Mouse (Mus musculus) neural tube, embryonic 13.5 days (tissue): ENCODE data around the gene Gm31371. TPM values are rescaled to one million over a fixed set of nuclear protein-coding genes. Genes with fewer than 3 reads are reported as not detected.
"Not testable (repeated sequence)": the region's sequence is repeated elsewhere in the genome, so short reads cannot be mapped to it uniquely, and the experiment has no call there.

ENCODE experiments used
- ATAC-seq: fragments of 200-750 bp; cut with Nextera tagmentation; 2 replicates; pipeline ENCODE4 v1.8.0; 2017; ENCODE audit warnings: low read depth, mild to moderate bottlenecking, moderate TSS enrichment, moderate library complexity
- H3K27ac ChIP-seq: fragments of 300-500 bp; sonication (generic); replicated peaks from 2 replicates; pipeline ENCODE4 v1.5.1; 2015; ENCODE audit warnings: moderate library complexity, mild to moderate bottlenecking, inconsistent platforms
- H3K27me3 ChIP-seq: fragments of 300-500 bp; sonication (generic); 2 replicates; pipeline ENCODE4 v1.6.1; 2015; ENCODE audit warnings: mild to moderate bottlenecking, inconsistent platforms
- H3K36me3 ChIP-seq: fragments of 300-500 bp; sonication (generic); 2 replicates; pipeline ENCODE4 v1.6.1; 2015; ENCODE audit warnings: mild to moderate bottlenecking, inconsistent platforms
- H3K4me1 ChIP-seq: fragments of 300-500 bp; sonication (generic); replicated peaks from 2 replicates; pipeline ENCODE4 v1.6.1; 2015; ENCODE audit warnings: inconsistent platforms
- H3K4me2 ChIP-seq: fragments of 300-500 bp; sonication (generic); 2 replicates; pipeline ENCODE4 v1.6.1; 2015; ENCODE audit warnings: inconsistent platforms, mild to moderate bottlenecking, moderate library complexity
- H3K4me3 ChIP-seq: fragments of 300-500 bp; sonication (generic); 2 replicates; pipeline ENCODE4 v1.5.1; 2015; ENCODE audit warnings: mild to moderate bottlenecking, inconsistent platforms
- H3K9ac ChIP-seq: fragments of 300-500 bp; sonication (generic); 2 replicates; pipeline ENCODE4 v1.6.1; 2015; ENCODE audit warnings: moderate library complexity, mild to moderate bottlenecking, inconsistent platforms
- H3K9me3 ChIP-seq: fragments of 300-500 bp; sonication (generic); 2 replicates; pipeline ENCODE4 v1.6.1; 2016; ENCODE audit warnings: inconsistent platforms
- WGBS: fragments of 180-500 bp; shearing (Covaris S2); methylation state at CpG from one replicate; pipeline ENCODE4 v1.1.7; 2015; 5-methylcytosine and 5-hydroxymethylcytosine counted together
- polyA plus RNA-seq: library from polyadenylated mRNA; unstranded; fragments of >200 nt; fragmentation: Nextera tagmentation; extraction: Ambion mirVana; gene quantifications from 2 replicates; pipeline ENCODE4 v1.2.1, GENCODE M21; 2015

Gene Gm31371
- polyA plus RNA-seq, result not detected in 2 replicates

DNA sequence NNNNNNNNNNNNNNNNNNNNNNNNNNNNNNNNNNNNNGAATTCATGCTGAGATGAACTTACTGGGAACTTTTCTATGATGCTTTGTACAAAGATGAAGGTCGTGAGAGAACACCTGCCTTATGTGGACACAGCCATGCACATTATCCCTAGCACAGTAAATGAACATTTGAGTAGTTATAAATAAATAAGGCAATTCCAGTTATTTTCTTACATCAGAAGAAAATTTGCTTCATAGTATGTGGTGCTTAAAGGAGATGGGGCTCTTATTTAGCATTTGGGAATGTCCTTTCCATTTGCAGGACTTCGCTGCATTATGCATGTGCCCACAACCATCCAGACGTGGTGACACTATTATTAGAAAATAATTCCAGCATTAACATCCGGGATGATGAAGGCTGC is at the start of gene Gm31371:
Gm31371 (plus strand) TSS at position 301 of the 400 bp plus-strand sequence.
- not testable (repeated sequence) for ATAC-seq, H3K4me3 ChIP-seq, H3K27ac ChIP-seq, H3K9ac ChIP-seq, H3K9me3 ChIP-seq, H3K4me2 ChIP-seq, H3K27me3 ChIP-seq, H3K36me3 ChIP-seq, H3K4me1 ChIP-seq
- WGBS, result 77% methylated on average over 3 of the region's 4 CpGs

DNA sequence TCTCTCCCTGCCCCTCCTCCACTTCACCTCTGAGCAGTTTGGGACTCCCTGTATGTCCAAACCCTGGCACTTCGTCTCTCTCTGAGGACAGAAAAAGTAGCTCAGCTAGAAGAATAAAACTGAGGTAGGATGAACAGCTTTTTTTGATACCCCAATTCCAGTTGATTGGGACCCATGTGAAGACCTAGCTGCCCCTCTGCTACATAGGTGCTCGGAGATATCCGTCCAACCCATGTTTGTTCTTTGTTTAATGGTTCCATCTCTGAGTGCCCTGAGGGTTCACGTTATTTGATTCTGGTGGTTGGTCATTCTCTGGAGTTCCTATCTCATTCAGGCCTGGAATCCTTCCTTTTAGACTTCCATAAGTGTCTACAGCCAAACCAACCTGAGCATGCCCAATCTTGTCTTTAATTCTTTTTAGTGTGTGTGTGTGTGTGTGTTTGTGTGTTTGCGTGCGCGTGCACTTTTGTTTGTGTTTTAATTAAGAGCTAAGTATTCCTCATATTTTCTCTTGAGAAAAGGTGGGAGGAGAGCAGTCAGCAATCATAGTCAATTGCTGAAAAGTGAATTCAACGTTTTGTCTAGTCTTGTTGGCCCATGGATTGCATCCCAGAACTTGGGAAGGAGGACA is 3.3 kb downstream of the Gm31371 start:
- H3K36me3 ChIP-seq, H3K4me3 ChIP-seq, H3K9ac ChIP-seq, H3K4me2 ChIP-seq, ATAC-seq, H3K9me3 ChIP-seq, H3K27me3 ChIP-seq, H3K27ac ChIP-seq, H3K4me1 ChIP-seq: not testable (repeated sequence)
- 89% methylated on average over 7 of the region's 8 CpGs for WGBS

GRCm38 (mm10) chr8:19908841-19909321 is 5.7 kb downstream of the Gm31371 start:
- H3K9me3 ChIP-seq, H3K9ac ChIP-seq, H3K4me1 ChIP-seq, H3K36me3 ChIP-seq, H3K4me2 ChIP-seq, H3K4me3 ChIP-seq, H3K27ac ChIP-seq, H3K27me3 ChIP-seq, ATAC-seq: not testable (repeated sequence)
- WGBS, result 82% methylated on average over 5 of the region's 6 CpGs

- not testable (repeated sequence) for H3K4me3 ChIP-seq, ATAC-seq, H3K9me3 ChIP-seq, H3K4me2 ChIP-seq, H3K27me3 ChIP-seq, H3K36me3 ChIP-seq, H3K9ac ChIP-seq, H3K27ac ChIP-seq, H3K4me1 ChIP-seq
- 79% methylated on average over 2 of the region's 3 CpGs for WGBS
Measured at GRCm38 (mm10) chr8:19919086-19919485, 15.9 kb downstream of the Gm31371 start.

GRCm38 (mm10) chr8:19934274-19934673 is 31.1 kb downstream of the Gm31371 start:
- WGBS, result 100% methylated on average over 1 of the region's 6 CpGs
- ATAC-seq, result not testable (repeated sequence)

DNA sequence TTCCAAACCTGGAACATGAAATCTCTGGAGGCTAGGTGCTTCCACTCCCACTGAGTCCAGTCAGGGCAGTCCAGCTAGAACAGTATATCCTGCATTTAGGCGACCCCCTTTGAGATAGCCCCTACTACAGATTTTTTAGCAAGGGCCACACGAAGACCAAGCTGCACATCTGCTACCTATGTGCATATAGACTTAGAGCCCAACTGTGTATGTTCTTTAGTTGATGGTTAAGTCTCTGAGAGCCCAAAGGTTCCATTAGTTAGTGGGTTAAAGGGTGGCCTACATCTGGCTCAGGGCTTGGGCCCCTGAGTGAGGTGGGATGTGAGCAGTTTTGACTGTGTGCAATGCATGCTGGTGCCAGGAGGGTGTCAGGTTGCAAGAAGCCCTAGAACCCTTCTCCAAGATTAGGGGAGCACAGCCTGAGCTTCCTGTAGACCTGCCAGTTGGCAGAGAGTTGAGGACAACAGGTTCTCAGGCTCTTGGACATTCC is 32.4 kb downstream of the Gm31371 start:
- H3K4me1 ChIP-seq, ATAC-seq, H3K9me3 ChIP-seq, H3K27ac ChIP-seq, H3K9ac ChIP-seq, H3K27me3 ChIP-seq, H3K36me3 ChIP-seq, H3K4me2 ChIP-seq, H3K4me3 ChIP-seq: not testable (repeated sequence)
- 73% methylated on average over 2 of the region's 2 CpGs for WGBS

More at GRCm38 (mm10) chr8:19934274-19934673, 31.1 kb downstream of the Gm31371 start:
- H3K27ac ChIP-seq, H3K4me2 ChIP-seq, H3K9me3 ChIP-seq, H3K36me3 ChIP-seq, H3K4me1 ChIP-seq, H3K9ac ChIP-seq, H3K4me3 ChIP-seq, H3K27me3 ChIP-seq: not testable (repeated sequence)

DNA sequence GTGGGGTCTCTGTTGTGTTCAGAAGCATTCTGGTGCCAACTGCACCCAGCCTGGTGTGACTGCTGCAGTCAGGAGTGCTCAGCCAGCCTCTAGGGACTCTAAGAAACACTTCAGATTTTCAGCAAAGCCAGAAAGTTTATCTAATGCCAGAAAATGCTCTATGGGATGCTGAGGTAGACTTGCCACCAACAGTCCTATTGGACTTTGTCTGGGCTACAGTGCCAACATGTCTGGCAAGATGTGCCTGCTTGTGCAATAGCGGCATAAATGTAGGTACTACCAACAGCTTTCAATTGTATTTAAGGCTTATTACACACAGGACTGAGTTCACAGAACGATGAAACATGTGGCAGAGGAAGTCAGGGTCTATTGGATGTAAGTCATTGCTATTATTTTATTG is 57.7 kb downstream of the Gm31371 start:
- no peak overlapping the region for H3K4me3 ChIP-seq
- WGBS, result 80% methylated on average over 2 of the region's 2 CpGs
- no peaks in the 10 kb centered on the region for H3K36me3 ChIP-seq
- H3K27me3 ChIP-seq, result no peaks in the 10 kb centered on the region
- no peak overlapping the region for H3K27ac ChIP-seq
- peaks cover 23% of the 10 kb centered on the region for H3K9me3 ChIP-seq
- no peaks in the 10 kb centered on the region for H3K4me1 ChIP-seq
- ATAC-seq, result no peak
- no peak overlapping the region for H3K4me2 ChIP-seq
- no peak overlapping the region for H3K9ac ChIP-seq

DNA sequence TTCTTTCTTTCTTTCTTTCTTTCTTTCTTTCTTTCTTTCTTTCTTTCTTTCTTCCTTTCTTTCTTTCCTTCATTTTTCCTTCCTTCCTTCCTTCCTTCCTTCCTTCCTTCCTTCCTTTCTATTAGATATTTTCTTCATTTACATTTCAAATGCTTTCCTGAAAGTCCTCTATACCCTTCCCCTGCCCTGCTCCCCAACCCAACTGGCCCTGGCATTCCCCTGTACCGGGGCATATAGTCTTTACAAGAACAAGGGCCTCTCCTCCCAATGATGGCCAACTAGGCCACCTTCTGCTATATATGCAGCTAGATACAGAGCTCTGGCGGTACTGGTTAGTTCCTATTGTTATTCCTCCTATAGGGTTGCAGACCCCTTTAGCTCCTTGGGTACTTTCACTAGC is 60.6 kb downstream of the Gm31371 start:
- not testable (repeated sequence) for H3K27me3 ChIP-seq, H3K4me1 ChIP-seq, H3K9ac ChIP-seq, H3K4me3 ChIP-seq, ATAC-seq, H3K36me3 ChIP-seq, H3K27ac ChIP-seq, H3K4me2 ChIP-seq
- peaks cover 15% of the 10 kb centered on the region for H3K9me3 ChIP-seq
- WGBS, result 86% methylated on average over 2 of the region's 2 CpGs

DNA sequence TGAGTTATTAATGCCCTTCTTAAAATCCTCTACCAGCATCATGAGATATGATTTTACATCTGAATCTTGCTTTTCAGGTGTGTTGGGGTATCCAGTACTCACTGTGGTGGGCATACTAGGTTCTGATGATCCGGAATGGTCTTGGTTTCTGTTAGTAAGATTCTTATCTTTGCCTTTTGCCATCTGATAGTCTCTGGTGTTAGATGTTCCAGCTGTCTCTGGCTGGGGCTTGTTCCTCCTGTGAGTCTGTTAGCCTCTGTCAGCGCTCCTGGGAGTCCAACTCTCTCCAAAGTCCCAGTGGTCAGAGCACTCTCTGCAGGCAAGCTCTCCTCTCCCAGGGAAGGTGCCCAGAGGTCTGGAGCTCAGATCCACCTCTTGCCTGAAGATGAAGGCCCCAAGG is 65.0 kb downstream of the Gm31371 start:
- not testable (repeated sequence) for H3K27me3 ChIP-seq, H3K9me3 ChIP-seq, H3K4me1 ChIP-seq, H3K27ac ChIP-seq, H3K4me3 ChIP-seq, ATAC-seq, H3K36me3 ChIP-seq, H3K4me2 ChIP-seq, H3K9ac ChIP-seq
- 53% methylated on average over 2 of the region's 2 CpGs for WGBS

DNA sequence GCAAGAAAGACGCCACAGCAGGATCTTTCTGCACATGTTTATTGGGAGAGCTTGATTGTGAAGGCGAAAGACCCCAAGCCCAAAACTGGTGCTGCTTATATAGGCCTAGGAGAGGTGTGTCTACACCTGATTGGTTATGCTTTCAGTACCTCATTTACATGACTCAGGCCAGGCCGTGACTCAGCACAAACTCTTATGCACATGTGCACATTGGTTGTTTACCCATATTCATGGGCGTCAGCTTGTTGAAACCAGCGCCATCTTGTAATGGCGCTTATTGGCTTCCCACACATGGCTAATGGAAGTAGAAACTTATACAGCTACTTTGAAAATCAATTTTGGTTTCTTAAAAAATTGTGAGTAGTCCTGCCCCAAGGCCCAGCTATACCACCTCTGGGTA is 72.0 kb downstream of the Gm31371 start:
- not testable (repeated sequence) for H3K27ac ChIP-seq, H3K4me2 ChIP-seq, H3K4me3 ChIP-seq, H3K27me3 ChIP-seq, H3K9me3 ChIP-seq, H3K36me3 ChIP-seq, H3K4me1 ChIP-seq, H3K9ac ChIP-seq, ATAC-seq
- WGBS, result 89% methylated on average over 6 of the region's 6 CpGs

Other genes starting within 250 kb of the Gm31371 start
- gene 4930467E23Rik, start 173.8 kb upstream of the Gm31371 start, polyA plus RNA-seq, result not detected in 2 replicates